Mouse (Mus musculus) hindbrain, postnatal 0 days (tissue): ENCODE results near the gene Hoxb6. TPM values are rescaled to one million over a fixed set of nuclear protein-coding genes. Genes with fewer than 3 reads are reported as not detected.

Experiments
- ATAC-seq: fragments of 200-750 bp; cut with Nextera tagmentation; 2 replicates; pipeline ENCODE4 v1.8.0; 2017; ENCODE audit warnings: mild to moderate bottlenecking, moderate TSS enrichment, moderate library complexity
- DNase-seq: peaks from one replicate; pipeline ENCODE4 v3.0.0-alpha.2; 2015; ENCODE audit warnings: low spot score
- H3K27ac ChIP-seq: fragments of 300-500 bp; sonication (generic); 2 replicates; pipeline ENCODE4 v1.5.1; 2014; ENCODE audit warnings: mild to moderate bottlenecking
- H3K27me3 ChIP-seq: fragments of 300-500 bp; sonication (generic); 2 replicates; pipeline ENCODE4 v1.6.1; 2014; ENCODE audit warnings: low read length, mixed read lengths; ENCODE audit not compliant: insufficient read depth
- H3K36me3 ChIP-seq: fragments of 300-500 bp; sonication (generic); 2 replicates; pipeline ENCODE4 v1.6.1; 2014; ENCODE audit warnings: low read length, mixed read lengths; ENCODE audit not compliant: insufficient read depth
- H3K4me1 ChIP-seq: fragments of 300-500 bp; sonication (generic); 2 replicates; pipeline ENCODE4 v1.6.1; 2014; ENCODE audit warnings: antibody characterized with exemption, low read length, mixed read lengths; ENCODE audit not compliant: insufficient read depth
- H3K4me2 ChIP-seq: fragments of 300-500 bp; sonication (generic); 2 replicates; pipeline ENCODE4 v1.6.1; 2014; ENCODE audit warnings: low read depth, mild to moderate bottlenecking, low read length, moderate library complexity, mixed read lengths
- H3K4me3 ChIP-seq: fragments of 300-500 bp; sonication (generic); 2 replicates; pipeline ENCODE4 v1.5.1; 2014; ENCODE audit warnings: low read length
- H3K9ac ChIP-seq: fragments of 300-500 bp; sonication (generic); replicated peaks from 2 replicates; pipeline ENCODE4 v1.6.1; 2014; ENCODE audit warnings: mild to moderate bottlenecking, low read length, moderate library complexity, mixed read lengths
- H3K9me3 ChIP-seq: fragments of 300-500 bp; sonication (generic); 2 replicates; pipeline ENCODE4 v1.6.1; 2016; ENCODE audit warnings: low read length, mixed read lengths
- CTCF ChIP-seq: IDR thresholded peaks from 2 replicates; pipeline ENCODE4 v1.5.1; 2016; ENCODE audit warnings: antibody characterized with exemption, control low read depth, low read depth
- WGBS: fragments of 180-500 bp; shearing (Covaris S2); extraction: QIAGEN DNeasy Blood & Tissue Kit; methylation state at CpG from one replicate; pipeline ENCODE4 v1.1.7; 2014; 5-methylcytosine and 5-hydroxymethylcytosine counted together
- polyA plus RNA-seq: library from polyadenylated mRNA; unstranded; fragments of >200 nt; fragmentation: Nextera tagmentation; extraction: Ambion mirVana; gene quantifications from 2 replicates; pipeline ENCODE4 v1.2.1, GENCODE M21; 2015
- total RNA-seq: library from RNA; depleted of rRNA; stranded (reverse); fragments of >200 nt; gene quantifications from 2 replicates; pipeline ENCODE4 v1.2.3, GENCODE M21; 2014

Gene Hoxb6
- total and polyA plus RNA-seq, 2 experiments from 2014 or later = 23.2 to 29.0 TPM

DNA sequence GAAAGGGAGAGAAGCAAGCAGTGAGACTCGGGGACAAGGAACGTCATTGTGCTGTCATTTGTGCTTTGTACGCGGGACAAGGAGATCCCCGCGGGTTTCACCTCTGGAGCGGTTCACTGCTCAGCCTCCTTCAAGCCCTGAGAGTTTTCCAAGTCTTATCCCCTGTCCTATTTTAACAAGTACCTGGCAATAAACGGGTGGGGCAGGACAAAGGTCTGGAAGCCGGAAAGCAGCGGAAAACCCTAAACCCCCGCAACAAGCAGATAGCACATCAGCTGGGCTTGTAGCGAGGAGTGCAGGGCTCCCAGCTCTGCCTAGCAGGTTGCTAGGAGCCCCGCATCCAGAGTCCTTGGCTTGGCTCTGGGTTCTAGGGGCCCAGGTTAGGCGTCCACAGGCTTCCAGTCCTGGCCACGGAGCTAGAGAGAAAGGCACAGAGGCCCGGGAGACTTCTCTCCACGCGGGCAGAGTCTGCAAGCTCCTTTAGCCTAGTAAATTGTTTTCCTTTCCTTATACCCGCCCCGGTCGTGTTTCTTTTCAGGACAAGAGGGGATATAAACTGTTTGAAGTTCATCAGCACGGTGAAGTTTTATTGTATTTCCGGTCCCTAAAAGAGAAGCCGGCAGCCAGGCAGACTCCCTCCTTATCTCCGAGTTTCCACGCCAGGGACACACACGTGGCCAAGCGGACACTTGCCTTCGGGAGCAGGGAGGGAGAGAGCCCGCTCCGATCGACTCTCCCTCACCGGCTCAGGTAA, 28.5 kb upstream of the Hoxb6 start:
- no peak overlapping the region for H3K4me2 ChIP-seq
- H3K9me3 ChIP-seq = 0 out of 2 replicates have a peak, but pooled peaks cover 4% of the 10 kb centered on the region
- no peaks in the 10 kb centered on the region for H3K4me1 ChIP-seq
- no peak for TF ChIP-seq CTCF
- no peak overlapping the region for H3K27ac ChIP-seq
- under 1% methylated on average over 33 of the region's 33 CpGs for WGBS
- no peak overlapping the region for H3K4me3 ChIP-seq
- ATAC-seq (no peak), DNase-seq (no peak)
- H3K36me3 ChIP-seq = no peaks in the 10 kb centered on the region
- peaks cover 93% of the 10 kb centered on the region for H3K27me3 ChIP-seq
- H3K9ac ChIP-seq = no peak overlapping the region

DNA sequence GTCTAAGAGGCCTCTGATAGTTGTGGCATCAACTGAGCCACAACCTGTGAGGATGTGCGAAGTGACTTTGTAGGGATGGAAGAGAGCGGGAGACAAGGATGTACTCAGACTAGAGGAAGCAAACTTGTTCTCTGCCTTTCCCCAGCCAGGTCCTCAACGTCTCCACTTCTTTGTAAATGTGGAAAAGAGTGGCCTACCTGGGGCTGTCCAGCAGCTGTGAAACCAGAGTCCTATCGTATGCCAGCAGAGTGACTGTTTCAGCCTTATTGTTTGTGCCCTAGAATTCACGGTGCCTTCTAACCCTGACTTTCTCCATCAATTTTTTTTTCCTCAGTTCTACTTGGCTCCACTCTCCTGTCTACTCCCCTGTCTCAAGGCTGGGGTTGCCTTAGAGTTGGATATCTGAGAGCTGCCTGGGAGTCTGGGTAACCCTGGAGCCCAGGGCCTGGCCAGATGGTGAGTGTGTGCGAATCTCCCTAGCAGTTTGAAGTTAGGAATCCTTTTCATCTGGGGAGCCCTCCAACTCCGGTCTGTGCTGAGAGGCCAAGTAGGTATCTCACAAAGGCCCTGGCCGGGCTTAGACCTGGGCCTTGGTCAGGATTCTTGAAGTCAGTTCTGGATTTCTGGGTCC, 27.8 kb upstream of the Hoxb6 start:
- Histone ChIP-seq H3K9me3 (0 out of 2 replicates have a peak, but pooled peaks cover 4% of the 10 kb centered on the region), H3K4me3 (no peak overlapping the region), H3K36me3 (no peaks in the 10 kb centered on the region), H3K9ac (no peak overlapping the region), H3K4me1 (no peaks in the 10 kb centered on the region), H3K27me3 (peaks cover 93% of the 10 kb centered on the region), H3K27ac (no peak overlapping the region), H3K4me2 (no peak overlapping the region)
- TF ChIP-seq CTCF = no peak
- WGBS = 4% methylated on average over 8 of the region's 8 CpGs
- ATAC-seq = no peak
- no peak for DNase-seq

DNA sequence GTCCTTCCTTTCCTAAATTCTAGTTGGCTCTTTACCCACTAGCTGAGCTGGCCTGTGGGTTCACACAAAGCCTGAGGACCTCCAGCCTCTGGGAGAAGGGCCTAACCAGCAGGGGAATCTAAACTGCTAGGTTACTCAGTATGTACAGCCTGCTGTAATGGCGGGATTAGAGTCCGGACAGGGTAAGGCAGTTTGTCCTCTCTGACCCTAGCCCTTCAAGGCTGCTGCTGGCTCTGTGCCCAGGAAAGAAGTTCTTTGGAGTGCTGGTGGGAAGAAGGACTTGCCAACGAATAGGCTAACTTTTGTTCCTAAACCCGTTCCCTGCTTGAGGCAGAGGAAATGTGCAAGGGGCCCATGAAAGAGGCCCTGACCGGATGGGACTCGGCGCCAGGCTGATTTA, 26.3 kb upstream of the Hoxb6 start:
- TF ChIP-seq CTCF = no peak
- no peak overlapping the region for H3K9ac ChIP-seq
- no peak overlapping the region for H3K4me2 ChIP-seq

DNA sequence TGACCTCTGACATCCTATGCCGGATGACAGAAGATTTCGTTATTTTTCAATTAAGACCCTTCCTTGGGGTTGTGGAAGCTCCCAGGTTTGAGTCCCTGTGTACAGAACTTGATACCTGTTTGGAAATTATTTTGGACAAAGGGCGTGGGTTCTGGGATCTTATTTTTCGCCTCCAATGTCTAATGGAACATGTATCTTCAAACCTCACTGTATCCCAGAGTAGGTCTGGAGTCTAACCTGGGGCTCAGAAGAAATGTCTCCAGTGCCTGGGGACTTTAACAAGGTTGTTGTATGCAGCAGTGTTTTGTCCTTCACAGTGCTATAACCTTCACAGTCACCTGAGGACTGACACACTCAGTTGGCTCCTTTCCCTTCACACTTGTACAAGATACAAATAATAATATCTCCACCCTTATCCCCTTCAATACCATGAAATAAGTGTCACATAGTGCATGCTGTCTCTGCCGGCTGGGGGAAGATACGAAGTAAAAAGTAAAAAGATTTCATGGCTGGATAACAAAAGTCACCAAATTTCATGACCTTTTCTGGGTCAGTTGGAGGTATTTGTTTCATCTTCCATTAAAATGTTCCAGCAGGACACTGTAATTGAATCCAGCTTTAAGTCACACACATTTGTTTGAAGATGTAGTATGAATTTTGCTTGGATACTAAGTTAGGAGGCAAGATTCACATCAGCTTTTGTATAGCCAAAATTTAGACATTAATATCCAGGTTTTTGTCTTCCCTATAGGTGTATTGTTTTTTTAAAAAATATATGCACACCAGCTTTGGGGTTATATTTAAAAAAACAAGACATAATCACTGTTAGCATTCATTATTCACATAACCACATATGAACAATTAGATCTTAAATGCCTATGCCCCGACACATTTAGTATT, 25.0 kb upstream of the Hoxb6 start:
- H3K9ac ChIP-seq = no peak overlapping the region
- H3K4me2 ChIP-seq = no peak overlapping the region
- 0 out of 2 replicates have a peak, but pooled peaks cover 4% of the 10 kb centered on the region for H3K9me3 ChIP-seq
- 10% methylated on average over 7 of the region's 7 CpGs for WGBS
- DNase-seq (no peak), ATAC-seq (no peak)
- H3K27me3 ChIP-seq = peaks cover 93% of the 10 kb centered on the region
- no peaks in the 10 kb centered on the region for H3K36me3 ChIP-seq
- no peak overlapping the region for H3K27ac ChIP-seq
- TF ChIP-seq CTCF = no peak
- no peaks in the 10 kb centered on the region for H3K4me1 ChIP-seq
- no peak overlapping the region for H3K4me3 ChIP-seq

More for the DNA sequence above, 26.3 kb upstream of the Hoxb6 start:
- Histone ChIP-seq H3K4me1 (no peaks in the 10 kb centered on the region), H3K27ac (no peak overlapping the region), H3K36me3 (no peaks in the 10 kb centered on the region), H3K4me3 (no peak overlapping the region), H3K27me3 (peaks cover 90% of the 10 kb centered on the region), H3K9me3 (0 out of 2 replicates have a peak, but pooled peaks cover 4% of the 10 kb centered on the region)
- 2% methylated on average over 7 of the region's 7 CpGs for WGBS
- ATAC-seq = no peak
- no peak for DNase-seq

DNA sequence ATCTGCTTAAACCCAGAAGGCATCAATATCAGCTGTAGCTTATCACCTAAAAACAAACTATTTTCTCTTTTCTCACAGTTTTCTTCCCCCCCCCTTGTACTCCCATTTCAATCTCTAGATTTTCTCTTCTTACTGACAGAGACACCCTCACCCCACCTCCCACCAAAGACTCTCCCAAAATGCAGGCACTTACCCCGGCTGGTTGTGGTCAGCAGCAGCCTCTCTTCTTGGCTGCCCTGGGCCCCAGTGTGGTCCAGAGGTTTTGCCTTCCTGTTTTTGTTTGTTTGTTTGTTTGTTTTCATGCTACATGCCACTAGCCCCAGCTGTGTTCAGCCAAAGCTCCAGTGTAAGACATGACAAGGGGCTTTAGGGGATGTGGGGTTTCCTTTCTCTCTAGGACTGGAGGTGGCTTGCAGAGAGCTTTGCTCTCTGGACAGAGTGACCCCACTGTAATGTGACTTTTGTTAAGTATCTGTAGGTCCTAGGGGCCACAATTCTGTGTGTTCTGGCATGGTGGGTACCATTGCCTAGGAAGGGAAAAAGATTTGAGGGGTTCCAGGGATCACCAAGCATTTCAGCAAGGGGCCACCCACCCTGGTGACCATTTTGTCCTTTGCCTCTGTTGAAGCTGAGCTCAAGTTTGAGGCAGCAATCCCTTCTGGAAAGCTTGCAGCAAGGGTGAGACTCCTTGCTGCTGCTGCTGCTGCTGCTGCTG, 24.1 kb upstream of the Hoxb6 start:
- no peak overlapping the region for H3K27ac ChIP-seq
- ATAC-seq = no peak
- no peak overlapping the region for H3K9ac ChIP-seq
- 0 out of 2 replicates have a peak, but pooled peaks cover 4% of the 10 kb centered on the region for H3K9me3 ChIP-seq
- DNase-seq = no peak
- H3K4me1 ChIP-seq = no peaks in the 10 kb centered on the region
- no peak overlapping the region for H3K4me2 ChIP-seq
- WGBS = 3% methylated on average over 1 of the region's 1 CpGs
- no peaks in the 10 kb centered on the region for H3K36me3 ChIP-seq
- no peak for TF ChIP-seq CTCF
- H3K4me3 ChIP-seq = no peak overlapping the region
- H3K27me3 ChIP-seq = peaks cover 93% of the 10 kb centered on the region

DNA sequence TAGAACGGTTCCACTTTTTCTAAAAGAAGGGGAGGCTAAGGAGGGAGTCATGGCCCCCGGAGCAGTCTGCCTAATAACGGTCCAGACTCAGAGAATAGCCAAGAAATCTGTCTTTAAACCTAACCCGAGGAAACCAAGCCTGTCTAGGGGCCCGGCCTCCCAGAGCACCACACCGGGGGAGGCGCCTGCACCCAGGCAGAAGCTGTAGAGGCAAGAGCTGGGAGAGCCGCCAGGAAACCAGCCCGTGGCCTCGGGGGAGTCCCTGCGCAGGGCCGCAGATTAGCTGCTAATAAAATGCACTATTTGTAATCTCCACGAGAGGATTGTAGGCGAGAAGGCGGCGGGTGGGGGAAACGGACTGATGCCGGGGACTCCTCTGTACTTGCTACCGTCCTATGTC, 22.4 kb upstream of the Hoxb6 start:
- ATAC-seq = no peak
- Histone ChIP-seq H3K9me3 (no peaks in the 10 kb centered on the region), H3K4me3 (no peak overlapping the region), H3K27ac (no peak overlapping the region), H3K36me3 (no peaks in the 10 kb centered on the region), H3K4me2 (no peak overlapping the region), H3K9ac (no peak overlapping the region), H3K27me3 (peaks cover 93% of the 10 kb centered on the region), H3K4me1 (no peaks in the 10 kb centered on the region)
- WGBS = under 1% methylated on average over 19 of the region's 19 CpGs
- no peak for TF ChIP-seq CTCF
- DNase-seq = no peak
